Mouse (Mus musculus): Measurements from ENCODE around the gene Acad12. TPM values are rescaled to one million over a fixed set of nuclear protein-coding genes. Genes with fewer than 3 reads are reported as not detected.
A peak's percentile ranks its signal among the peaks of the same experiment; 100 is the strongest.

Gene Acad12
- polyA plus RNA-seq, 1 experiment from 2014 or later = 1.1 TPM

GRCm38 (mm10) chr5:121592064-121592815 is 26.5 kb downstream of the Acad12 start:
- 67% methylated on average over 11 of the region's 11 CpGs for WGBS
- H3K9me3 ChIP-seq = no peaks in the 10 kb centered on the region

GRCm38 (mm10) chr5:121591417-121592063 is 27.2 kb downstream of the Acad12 start:
- Histone ChIP-seq H3K4me3 (no peak overlapping the region), H3K27ac (replicated peaks) (no peak overlapping the region), H3K9ac (replicated peaks) (no peak overlapping the region), H3K9me3 (no peaks in the 10 kb centered on the region), H3K36me3 (no peaks in the 10 kb centered on the region), H3K4me2 (replicated peaks) (no peak overlapping the region), H3K4me1 (peaks cover 19% of the 10 kb centered on the region), H3K27me3 (no peaks in the 10 kb centered on the region)
- WGBS = 72% methylated on average over 11 of the region's 11 CpGs
- no peak for ATAC-seq (replicated peaks)

More at GRCm38 (mm10) chr5:121592064-121592815, 26.5 kb downstream of the Acad12 start:
- H3K36me3 ChIP-seq = no peaks in the 10 kb centered on the region
- H3K4me3 ChIP-seq = peak overlapping the region; percentile 67; the same call in 1 of the 2 replicates
- H3K9ac ChIP-seq (replicated peaks) = no peak overlapping the region
- H3K27ac ChIP-seq (replicated peaks) = no peak overlapping the region
- peaks cover 19% of the 10 kb centered on the region for H3K4me1 ChIP-seq
- no peaks in the 10 kb centered on the region for H3K27me3 ChIP-seq
- H3K4me2 ChIP-seq (replicated peaks) = peak overlapping the region; percentile 98; the same call in 1 of the 2 replicates
- ATAC-seq (replicated peaks) = no peak

GRCm38 (mm10) chr5:121589928-121590327 is 28.8 kb downstream of the Acad12 start:
- ATAC-seq (replicated peaks) = no peak
- no peak overlapping the region for H3K4me3 ChIP-seq
- peaks cover 19% of the 10 kb centered on the region for H3K4me1 ChIP-seq
- H3K9me3 ChIP-seq = no peaks in the 10 kb centered on the region
- H3K27me3 ChIP-seq = no peaks in the 10 kb centered on the region
- H3K9ac ChIP-seq (replicated peaks) = no peak overlapping the region
- no peaks in the 10 kb centered on the region for H3K36me3 ChIP-seq
- H3K4me2 ChIP-seq (replicated peaks) = no peak overlapping the region
- WGBS = 91% methylated on average over 6 of the region's 6 CpGs
- H3K27ac ChIP-seq (replicated peaks) = no peak overlapping the region

GRCm38 (mm10) chr5:121586400-121587039 is 32.2 kb downstream of the Acad12 start:
- H3K27ac ChIP-seq (replicated peaks) = no peak overlapping the region
- 87% methylated on average over 6 of the region's 6 CpGs for WGBS
- no peak overlapping the region for H3K9ac ChIP-seq (replicated peaks)
- H3K9me3 ChIP-seq = no peaks in the 10 kb centered on the region
- H3K4me1 ChIP-seq = no peaks in the 10 kb centered on the region
- no peak overlapping the region for H3K4me2 ChIP-seq (replicated peaks)
- H3K4me3 ChIP-seq = no peak overlapping the region
- H3K36me3 ChIP-seq = no peaks in the 10 kb centered on the region
- no peaks in the 10 kb centered on the region for H3K27me3 ChIP-seq
- no peak for ATAC-seq (replicated peaks)

- H3K4me3 ChIP-seq = no peak overlapping the region
- H3K27ac ChIP-seq (replicated peaks) = no peak overlapping the region
- H3K27me3 ChIP-seq = no peaks in the 10 kb centered on the region
- no peaks in the 10 kb centered on the region for H3K4me1 ChIP-seq
- no peaks in the 10 kb centered on the region for H3K36me3 ChIP-seq
- WGBS = 84% methylated on average over 5 of the region's 5 CpGs
- no peak overlapping the region for H3K4me2 ChIP-seq (replicated peaks)
- no peak for ATAC-seq (replicated peaks)
- H3K9ac ChIP-seq (replicated peaks) = no peak overlapping the region
- no peaks in the 10 kb centered on the region for H3K9me3 ChIP-seq
Measured at GRCm38 (mm10) chr5:121585699-121586098, 33.0 kb downstream of the Acad12 start.

- no peaks in the 10 kb centered on the region for H3K36me3 ChIP-seq
- no peaks in the 10 kb centered on the region for H3K4me1 ChIP-seq
- H3K27ac ChIP-seq (replicated peaks) = no peak overlapping the region
- no peak overlapping the region for H3K4me3 ChIP-seq
- no peaks in the 10 kb centered on the region for H3K27me3 ChIP-seq
- H3K9me3 ChIP-seq = no peaks in the 10 kb centered on the region
- no peak overlapping the region for H3K4me2 ChIP-seq (replicated peaks)
- WGBS = 95% methylated on average over 10 of the region's 10 CpGs
- ATAC-seq (replicated peaks) = no peak
- H3K9ac ChIP-seq (replicated peaks) = no peak overlapping the region
Measured at GRCm38 (mm10) chr5:121585005-121585404, 33.7 kb downstream of the Acad12 start.

GRCm38 (mm10) chr5:121583765-121584501 is 34.8 kb downstream of the Acad12 start:
- no peak for ATAC-seq (replicated peaks)

GRCm38 (mm10) chr5:121581945-121582344 is 36.8 kb downstream of the Acad12 start:
- no peaks in the 10 kb centered on the region for H3K9me3 ChIP-seq
- no peak for ATAC-seq (replicated peaks)
- H3K9ac ChIP-seq (replicated peaks) = no peak overlapping the region
- WGBS = 94% methylated on average over 8 of the region's 8 CpGs
- no peaks in the 10 kb centered on the region for H3K4me1 ChIP-seq
- H3K4me3 ChIP-seq = no peak overlapping the region
- no peak overlapping the region for H3K27ac ChIP-seq (replicated peaks)
- peaks cover 6% of the 10 kb centered on the region; the same call in 1 of the 2 replicates for H3K36me3 ChIP-seq
- no peak overlapping the region for H3K4me2 ChIP-seq (replicated peaks)
- H3K27me3 ChIP-seq = no peaks in the 10 kb centered on the region

More at GRCm38 (mm10) chr5:121583765-121584501, 34.8 kb downstream of the Acad12 start:
- 58% methylated on average over 12 of the region's 12 CpGs for WGBS
- H3K27me3 ChIP-seq = no peaks in the 10 kb centered on the region
- H3K36me3 ChIP-seq = peaks cover 6% of the 10 kb centered on the region; the same call in 1 of the 2 replicates
- no peak overlapping the region for H3K4me2 ChIP-seq (replicated peaks)
- H3K9me3 ChIP-seq = no peaks in the 10 kb centered on the region
- no peaks in the 10 kb centered on the region for H3K4me1 ChIP-seq
- H3K27ac ChIP-seq (replicated peaks) = no peak overlapping the region
- no peak overlapping the region for H3K9ac ChIP-seq (replicated peaks)
- no peak overlapping the region for H3K4me3 ChIP-seq

- Histone ChIP-seq H3K4me2 (replicated peaks) (no peak overlapping the region), H3K9ac (replicated peaks) (no peak overlapping the region), H3K9me3 (no peaks in the 10 kb centered on the region), H3K4me1 (no peaks in the 10 kb centered on the region), H3K4me3 (no peak overlapping the region), H3K36me3 (peaks cover 6% of the 10 kb centered on the region; the same call in 1 of the 2 replicates), H3K27ac (replicated peaks) (no peak overlapping the region), H3K27me3 (no peaks in the 10 kb centered on the region)
- no peak for ATAC-seq (replicated peaks)
- 92% methylated on average over 11 of the region's 11 CpGs for WGBS
Measured at GRCm38 (mm10) chr5:121576927-121577488, 41.7 kb downstream of the Acad12 start.

GRCm38 (mm10) chr5:121575867-121576266 is 42.9 kb downstream of the Acad12 start:
- no peaks in the 10 kb centered on the region for H3K4me1 ChIP-seq
- no peak overlapping the region for H3K27ac ChIP-seq (replicated peaks)
- no peak for ATAC-seq (replicated peaks)
- no peaks in the 10 kb centered on the region for H3K27me3 ChIP-seq
- peaks cover 8% of the 10 kb centered on the region; the same call in 1 of the 2 replicates for H3K36me3 ChIP-seq
- WGBS = 94% methylated on average over 11 of the region's 11 CpGs
- no peak overlapping the region for H3K4me2 ChIP-seq (replicated peaks)
- no peak overlapping the region for H3K9ac ChIP-seq (replicated peaks)
- H3K9me3 ChIP-seq = no peaks in the 10 kb centered on the region
- H3K4me3 ChIP-seq = no peak overlapping the region

GRCm38 (mm10) chr5:121574145-121574544 is 44.6 kb downstream of the Acad12 start:
- Histone ChIP-seq H3K27me3 (no peaks in the 10 kb centered on the region), H3K4me3 (no peak overlapping the region), H3K9me3 (no peaks in the 10 kb centered on the region), H3K9ac (replicated peaks) (no peak overlapping the region), H3K27ac (replicated peaks) (no peak overlapping the region), H3K4me2 (replicated peaks) (no peak overlapping the region), H3K36me3 (0 out of 2 replicates have a peak, but pooled peaks cover 3% of the 10 kb centered on the region), H3K4me1 (no peaks in the 10 kb centered on the region)
- no peak for ATAC-seq (replicated peaks)
- WGBS = 95% methylated on average over 13 of the region's 13 CpGs

All from forebrain, embryonic 15.5 days (tissue).